Mouse (Mus musculus): ENCODE data around the gene Fam228b. TPM values are rescaled to one million over a fixed set of nuclear protein-coding genes. Genes with fewer than 3 reads are reported as not detected.

Fam228b gene
- 2.8 TPM for total RNA-seq (2023)

GRCm38 (mm10) chr12:4768492-4769332 lies at the start of gene Fam228b, which contains the start of gene Pfn4:
Gene Fam228b (minus strand): TSS chr12:4769267.
Gene Pfn4 (plus strand): TSS chr12:4769022.

GRCm38 (mm10) chr12:4817361-4818101 lies 48.5 kb upstream of the Fam228b start, which contains the start of gene Sf3b6:
Gene Sf3b6 (plus strand): TSS chr12:4817544.

GRCm38 (mm10) chr12:4738031-4738576 lies 31.0 kb downstream of the Fam228b start, which contains the start of gene Fam228a:
Gene Fam228a (minus strand): TSS chr12:4738430.

Other genes with a start within 250 kb of the Fam228b start
- gene Itsn2, start 176.6 kb downstream of the Fam228b start, total RNA-seq (2023): 187 TPM
- not detected for gene Gm3625, start 176.3 kb downstream of the Fam228b start, total RNA-seq (2023)
- 0.52 TPM for gene Fam228a, start 30.8 kb downstream of the Fam228b start, total RNA-seq (2023)
- 1.8 TPM for gene Pfn4, start 245 bp downstream of the Fam228b start, total RNA-seq (2023)
- 140 TPM for gene Sf3b6, start 48.3 kb upstream of the Fam228b start, total RNA-seq (2023)
- not detected for gene Fkbp1b, start 72.3 kb upstream of the Fam228b start, total RNA-seq (2023)
- gene Wdcp, start 74.0 kb upstream of the Fam228b start, total RNA-seq (2023): 17.1 TPM
- gene Mfsd2b, start 105.1 kb upstream of the Fam228b start, total RNA-seq (2023): 3.1 TPM
- gene Ubxn2a, start 138.4 kb upstream of the Fam228b start, total RNA-seq (2023): 23.9 TPM
- gene Atad2b, start 148.1 kb upstream of the Fam228b start, total RNA-seq (2023): 64.6 TPM